Mouse (Mus musculus) effector memory CD4-positive, alpha-beta T cell, adult 7 months (primary cell): ENCODE results near the gene Abi3. TPM values are rescaled to one million over a fixed set of nuclear protein-coding genes. Genes with fewer than 3 reads are reported as not detected.

Source experiments
- polyA plus RNA-seq: library from polyadenylated mRNA; unstranded; fragments of 100-300 nt; shearing (Covaris generic); gene quantifications from one replicate; pipeline ENCODE4 v1.2.1, GENCODE M21; 2017

Abi3 gene
- polyA plus RNA-seq, result 7.7 TPM

GRCm38 (mm10) chr11:95842074-95842681 is at the start of gene Abi3:
Gene Abi3, minus strand, starts transcription at chr11:95842476.

GRCm38 (mm10) chr11:95837059-95837458 is 5.2 kb downstream of the Abi3 start, which contains the start of gene Gngt2:
Gene Gngt2, plus strand, starts transcription at chr11:95837216.

GRCm38 (mm10) chr11:95824071-95824876 is 18.0 kb downstream of the Abi3 start, which contains the start of gene Phospho1:
Gene Phospho1, plus strand, starts transcription at chr11:95824499.

Other genes with a start within 250 kb of the Abi3 start
- gene Phb, start 175.5 kb downstream of the Abi3 start, polyA plus RNA-seq, result 51.6 TPM
- gene Zfp652, start 129.8 kb downstream of the Abi3 start, polyA plus RNA-seq, result 30.5 TPM
- gene B130006D01Rik, start 118.9 kb downstream of the Abi3 start, polyA plus RNA-seq, result 0.84 TPM
- not detected for gene Phospho1, start 18.0 kb downstream of the Abi3 start, polyA plus RNA-seq
- 7.8 TPM for gene Gngt2, start 5.3 kb downstream of the Abi3 start, polyA plus RNA-seq
- not detected for gene B4galnt2, start 72.4 kb upstream of the Abi3 start, polyA plus RNA-seq
- gene Igf2bp1, start 163.5 kb upstream of the Abi3 start, polyA plus RNA-seq, result 0.15 TPM
- gene Gip, start 182.1 kb upstream of the Abi3 start, polyA plus RNA-seq, result not detected
- 69.0 TPM for gene Snf8, start 192.4 kb upstream of the Abi3 start, polyA plus RNA-seq
- 49.6 TPM for gene Ube2z, start 222.9 kb upstream of the Abi3 start, polyA plus RNA-seq
- 246 TPM for gene Atp5g1, start 233.2 kb upstream of the Abi3 start, polyA plus RNA-seq